Mouse (Mus musculus) kidney, postnatal 25 days (tissue): ENCODE measurements around the gene Lims1.

ENCODE experiments used
- DNase-seq, 2 experiments: peaks; one replicate each; pipeline ENCODE4 v3.0.0; 2021; ENCODE audit warnings: mixed read lengths in 2 of 2

The Lims1 gene

DNA sequence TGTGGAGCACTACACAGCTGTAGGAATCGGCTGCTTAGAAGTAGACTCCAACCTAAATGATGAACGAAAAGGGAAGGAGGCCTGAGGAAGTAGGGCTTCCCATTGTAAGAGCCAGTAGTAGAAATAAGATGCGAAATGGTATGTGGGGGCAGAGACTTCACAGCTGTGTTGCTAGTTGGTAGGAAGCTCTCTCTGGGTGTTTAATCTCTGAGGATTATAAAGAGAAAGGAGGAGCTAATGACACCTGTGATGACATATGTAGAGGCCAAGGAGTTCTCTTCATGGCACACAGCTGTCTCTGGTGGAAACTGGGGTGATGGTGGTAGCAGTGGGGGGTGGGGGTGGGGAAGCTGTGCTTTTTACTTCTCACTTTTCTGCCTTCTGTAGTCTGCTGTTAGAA is 27.3 kb downstream of the Lims1 start:
- no peak for DNase-seq

DNA sequence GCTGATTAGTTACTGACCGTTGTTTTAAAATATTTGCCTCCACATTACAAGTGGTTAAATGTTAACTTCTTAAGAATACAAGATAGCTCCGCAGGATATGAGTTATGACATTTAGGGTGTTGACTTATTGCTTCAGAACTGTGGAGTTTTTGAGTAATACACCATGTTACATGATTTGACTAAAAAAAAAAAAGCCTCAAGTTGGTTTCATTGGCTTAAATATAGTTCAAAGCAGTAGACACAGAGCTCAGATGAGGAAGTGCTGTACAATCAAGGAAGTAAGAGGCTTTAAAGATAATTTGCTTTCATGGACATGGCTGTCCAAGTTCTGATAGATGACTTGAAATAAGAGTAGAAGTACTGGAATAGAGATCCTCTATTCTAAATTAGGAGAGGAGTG is 28.4 kb downstream of the Lims1 start:
- DNase-seq: no peak

- no peak for DNase-seq
Measured at GRCm38 (mm10) chr10:58352364-58352763, 29.1 kb downstream of the Lims1 start.

DNA sequence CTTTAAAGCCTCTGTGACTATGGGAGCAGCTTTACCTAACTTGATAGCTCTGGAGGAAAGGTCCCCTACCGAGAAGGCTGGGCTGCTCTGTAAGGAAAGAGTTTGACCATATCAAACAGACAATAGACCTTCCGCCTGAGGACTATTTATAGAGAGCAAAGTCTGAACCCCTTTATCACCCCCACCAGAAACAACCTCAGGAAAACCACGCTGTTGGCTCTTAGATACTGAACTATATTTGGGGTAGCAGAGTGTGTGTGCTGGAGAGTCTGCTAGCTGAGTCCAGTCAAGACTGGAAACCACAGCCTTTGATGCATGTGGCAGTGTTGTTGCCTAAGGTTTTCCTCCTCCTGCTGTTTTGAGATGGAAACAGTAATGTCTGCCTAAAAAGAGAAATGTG is 31.3 kb downstream of the Lims1 start:
- DNase-seq: no peak

GRCm38 (mm10) chr10:58356460-58356859 is 33.2 kb downstream of the Lims1 start:
- no peak for DNase-seq

DNA sequence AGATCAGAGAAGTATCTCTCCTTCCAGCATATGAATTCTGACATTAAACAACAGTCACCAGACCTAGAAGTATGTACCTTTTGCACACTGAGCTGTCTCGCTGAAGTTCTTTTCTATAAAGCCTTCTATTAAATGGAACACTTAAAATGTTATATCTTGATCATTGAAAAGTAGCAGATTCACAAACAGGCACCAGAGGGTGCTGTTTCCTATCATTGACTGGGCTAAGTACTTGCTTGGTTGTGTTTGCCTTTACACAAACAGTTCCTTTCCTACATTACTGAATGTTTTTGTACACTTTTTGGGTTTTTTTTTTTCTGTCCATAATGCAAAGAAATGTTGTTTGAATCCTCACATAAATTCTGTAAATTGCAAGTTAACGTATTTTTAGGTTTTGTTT is 35.9 kb downstream of the Lims1 start:
- peak in 1 of 2 experiments; percentile 60 for DNase-seq

DNA sequence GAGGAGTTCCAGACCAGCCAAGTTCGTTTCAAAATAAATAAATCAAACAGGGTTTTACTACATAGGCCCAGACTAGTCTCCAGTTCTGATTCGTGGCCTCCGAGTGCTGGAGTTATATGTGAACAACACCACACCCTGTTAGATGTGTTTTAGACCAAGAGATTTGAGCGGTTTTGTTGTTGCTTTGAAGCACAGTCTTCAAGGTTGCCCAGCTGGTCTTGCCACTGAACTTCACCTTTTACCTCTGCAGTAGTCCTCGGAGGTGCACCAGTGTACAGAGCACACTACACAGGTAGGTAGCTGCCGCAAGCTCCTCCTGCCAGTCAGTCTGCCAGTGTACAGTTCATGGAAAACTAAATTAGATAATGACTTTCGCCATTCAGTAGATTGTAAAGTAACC is 36.7 kb downstream of the Lims1 start:
- DNase-seq: no peak

GRCm38 (mm10) chr10:58362745-58363144 is 39.5 kb downstream of the Lims1 start:
- peak in 1 of 2 experiments; percentile 28 for DNase-seq

DNA sequence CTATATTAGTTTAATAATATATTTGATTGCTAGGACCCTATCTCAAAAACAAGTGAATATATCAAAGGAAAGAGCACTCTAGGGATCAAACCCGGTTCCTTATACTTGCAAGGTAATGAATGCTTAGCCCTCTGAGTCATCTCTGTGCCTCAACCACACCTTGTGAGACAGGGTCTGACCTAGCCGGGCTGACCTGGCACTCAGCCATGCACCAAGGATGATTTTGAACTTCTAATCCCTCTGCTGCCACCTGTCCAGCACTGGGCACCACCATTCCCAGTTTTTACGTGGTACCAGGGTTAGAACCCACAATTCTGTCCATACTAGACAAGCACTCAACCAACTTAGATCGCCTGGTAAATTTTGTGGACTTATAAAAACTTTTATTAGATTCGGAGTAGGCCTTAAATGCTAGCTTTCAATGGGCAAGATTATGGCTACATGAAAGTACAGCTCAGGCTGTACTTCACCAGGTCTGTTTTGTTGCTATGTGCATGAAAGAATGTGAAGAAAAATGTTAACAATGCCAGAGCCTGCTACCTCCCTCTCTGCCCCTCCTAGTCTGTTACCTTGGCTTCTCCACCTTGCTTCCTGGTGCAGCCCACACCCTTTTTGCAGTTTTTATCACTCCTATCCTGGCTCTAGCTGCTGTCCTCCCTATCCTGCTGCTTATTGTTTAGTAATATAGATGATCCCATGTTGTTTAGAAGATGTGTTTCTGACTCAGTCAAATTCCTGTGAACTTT is 41.7 kb downstream of the Lims1 start:
- DNase-seq: no peak

DNA sequence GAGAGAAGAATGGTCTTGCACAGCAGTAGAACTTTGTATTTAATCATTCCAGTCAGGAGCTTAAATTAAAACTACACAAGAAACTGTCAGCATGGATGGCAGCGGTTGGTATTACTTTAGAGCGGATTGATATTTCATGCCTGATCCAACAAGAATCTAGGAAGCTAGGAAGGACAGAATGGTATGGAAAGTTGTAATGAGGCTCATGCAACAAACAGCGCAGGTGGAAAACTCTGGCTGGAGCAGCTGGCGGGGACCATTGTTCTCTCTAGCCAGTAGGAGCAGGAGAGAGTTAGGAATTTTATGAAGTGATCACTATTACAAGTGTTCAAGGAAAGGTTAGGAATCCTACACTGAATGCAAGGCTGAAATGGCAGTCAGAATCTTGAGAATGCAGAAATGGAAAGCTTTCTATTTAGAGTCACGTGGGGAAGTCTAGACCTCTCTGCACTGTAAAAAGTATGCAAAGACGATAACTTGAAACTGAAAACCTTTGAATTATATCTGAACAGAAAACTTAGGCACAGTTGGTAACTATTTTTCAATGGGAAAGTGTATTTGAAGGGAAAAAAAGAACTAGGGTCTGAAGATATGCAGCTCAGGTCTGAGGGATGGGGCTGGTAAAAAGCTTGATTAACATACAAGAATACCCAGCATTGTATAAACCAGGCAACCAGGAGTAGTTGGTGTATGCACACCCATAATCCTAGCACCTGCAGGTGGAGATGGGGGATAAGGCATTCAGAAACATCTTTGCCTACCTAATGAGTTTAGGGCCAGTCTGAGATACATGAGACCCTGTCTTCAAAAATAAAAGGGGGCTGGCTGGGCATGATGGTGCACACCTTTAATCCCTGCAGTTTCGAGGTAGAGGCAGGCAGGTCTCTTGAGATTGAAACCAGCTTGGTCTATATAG is 45.8 kb downstream of the Lims1 start:
- no peak for DNase-seq

DNA sequence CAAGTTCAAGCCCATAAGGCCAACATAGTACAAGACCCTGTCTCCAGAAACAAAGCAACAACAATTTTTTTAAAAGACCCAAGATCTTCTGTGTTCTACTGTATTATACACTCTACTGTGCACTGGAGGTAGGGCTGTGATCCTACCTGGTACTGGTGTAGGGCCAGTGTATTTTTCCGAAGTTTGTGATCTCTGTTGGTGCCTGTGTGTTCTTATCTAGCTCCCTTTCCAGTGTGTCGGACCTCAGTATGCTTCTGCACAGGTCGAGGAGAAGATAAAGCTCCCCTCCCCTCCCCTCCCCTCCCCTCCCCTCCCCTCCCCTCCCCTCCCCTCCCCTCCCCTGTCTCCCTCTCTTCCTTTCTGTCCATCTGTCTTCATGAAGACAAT is 46.4 kb downstream of the Lims1 start:
- DNase-seq: no peak

GRCm38 (mm10) chr10:58370143-58370542 is 46.9 kb downstream of the Lims1 start:
- DNase-seq: no peak

DNA sequence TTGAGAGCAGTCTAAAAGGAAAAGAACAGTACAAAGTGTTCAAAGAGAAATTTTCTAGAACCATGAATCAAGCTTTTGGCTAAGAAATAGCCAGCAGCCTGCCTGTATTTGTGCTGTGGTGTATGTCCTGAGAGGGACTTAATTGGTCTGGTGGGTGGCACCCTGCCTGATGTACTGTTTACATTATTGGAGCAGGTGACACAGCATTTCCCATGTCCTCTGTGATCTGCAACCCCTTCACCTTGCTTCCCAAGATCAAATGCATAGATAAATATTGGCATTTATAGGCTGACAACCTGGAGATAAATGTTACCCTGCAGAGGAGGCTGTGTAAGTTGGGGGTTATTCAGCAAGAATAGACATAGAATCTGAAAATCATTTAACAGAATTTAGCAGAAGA is 47.3 kb downstream of the Lims1 start:
- DNase-seq: no peak

DNA sequence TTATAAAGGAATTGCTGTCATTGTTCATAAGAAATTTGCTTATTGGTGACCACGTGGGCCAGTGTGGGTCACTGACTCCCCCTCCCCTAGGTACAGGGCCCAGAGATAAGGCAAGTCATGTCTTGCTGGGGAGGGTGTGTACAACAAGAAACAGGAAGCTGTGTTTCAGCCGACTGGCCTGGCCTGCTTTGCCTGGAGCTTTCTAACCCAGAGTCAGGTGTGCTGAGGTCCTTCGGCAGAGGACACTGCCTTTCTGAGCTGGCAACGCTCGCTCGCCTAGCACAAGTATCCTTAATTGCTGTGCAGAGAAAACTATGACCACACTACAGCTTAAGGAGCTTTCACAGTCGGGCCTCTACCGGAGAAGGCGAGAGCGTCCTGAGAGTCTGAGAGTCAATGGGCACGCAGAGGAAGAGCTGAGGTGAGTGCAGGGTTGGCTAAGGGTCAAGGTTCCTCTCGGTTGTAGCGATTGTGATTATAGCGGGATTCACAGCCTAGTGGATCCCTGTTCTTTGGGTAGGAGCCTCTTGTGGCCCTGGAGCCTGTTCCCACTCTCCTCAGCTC is 48.1 kb downstream of the Lims1 start:
- DNase-seq: peak; percentile 26 to 54

- no peak for DNase-seq
Measured at GRCm38 (mm10) chr10:58372430-58373030, 49.3 kb downstream of the Lims1 start.

DNA sequence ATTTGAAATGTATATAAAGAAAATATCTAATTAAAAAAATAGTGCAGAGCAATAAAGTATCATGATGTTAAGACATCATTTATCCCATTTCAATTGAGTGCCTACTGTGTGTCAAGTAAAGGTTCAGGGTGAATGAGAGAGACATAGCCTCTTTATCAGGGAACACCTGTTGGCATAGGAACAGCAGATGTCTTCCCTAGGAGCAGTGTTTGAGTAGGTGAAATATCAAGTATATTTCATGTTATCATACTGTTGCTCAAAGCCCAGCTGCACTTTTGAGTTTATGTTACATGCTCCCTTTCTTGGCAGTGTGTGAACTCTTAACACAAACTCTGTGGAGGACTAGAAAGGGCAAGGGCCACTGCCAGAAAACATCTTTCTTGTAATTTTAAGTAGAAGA is 50.6 kb downstream of the Lims1 start:
- DNase-seq: no peak

DNA sequence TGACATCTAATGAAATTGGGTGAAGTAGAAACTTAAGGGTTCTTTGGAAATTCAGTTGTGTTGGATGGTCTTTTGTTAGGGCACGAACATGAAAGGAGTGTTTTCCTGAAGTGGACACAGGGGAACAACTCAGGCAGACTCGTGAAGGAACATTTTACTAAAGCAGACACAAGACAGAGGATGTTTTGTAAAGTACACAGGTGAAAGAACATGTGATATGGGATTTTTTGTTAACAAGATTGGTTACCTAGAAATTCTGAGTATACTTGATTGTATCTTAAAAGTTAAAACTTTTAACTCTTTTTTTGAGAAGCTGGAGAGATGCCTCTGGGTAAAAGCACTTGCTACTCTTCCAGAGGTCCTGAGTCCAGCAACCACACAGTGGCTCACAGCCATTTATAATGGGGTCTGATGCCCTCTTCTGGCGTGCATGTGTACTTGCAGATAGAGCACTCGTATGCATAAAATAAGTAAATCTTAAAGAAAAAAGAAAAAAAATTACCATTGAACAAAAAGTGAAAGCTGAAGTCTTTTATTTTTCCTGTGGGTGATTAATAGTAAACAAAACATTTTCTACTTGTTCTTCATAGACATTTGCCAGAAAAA is 54.4 kb downstream of the Lims1 start:
- DNase-seq: peak; percentile 50 to 51

- no peak for DNase-seq
Measured at GRCm38 (mm10) chr10:58378380-58378779, 55.1 kb downstream of the Lims1 start.

DNA sequence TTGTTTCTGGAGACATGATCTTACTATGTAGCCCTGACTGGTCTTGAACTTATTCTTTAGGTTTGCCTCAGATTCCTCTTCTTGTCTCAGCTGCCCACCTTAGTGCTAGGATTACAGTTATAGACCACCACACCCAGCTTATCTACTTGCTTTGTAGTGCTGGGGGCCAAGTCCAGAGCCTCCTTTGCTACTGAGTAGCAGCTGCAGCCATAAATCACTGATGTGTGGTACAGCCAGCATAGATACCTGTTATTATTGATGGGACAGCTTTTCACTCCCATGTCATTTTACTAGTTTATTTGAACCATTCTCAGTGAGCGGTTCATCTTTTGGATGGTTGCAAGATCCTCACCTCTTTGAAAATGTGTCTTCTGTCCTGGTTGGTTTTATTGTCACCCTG is 56.4 kb downstream of the Lims1 start:
- no peak for DNase-seq

DNA sequence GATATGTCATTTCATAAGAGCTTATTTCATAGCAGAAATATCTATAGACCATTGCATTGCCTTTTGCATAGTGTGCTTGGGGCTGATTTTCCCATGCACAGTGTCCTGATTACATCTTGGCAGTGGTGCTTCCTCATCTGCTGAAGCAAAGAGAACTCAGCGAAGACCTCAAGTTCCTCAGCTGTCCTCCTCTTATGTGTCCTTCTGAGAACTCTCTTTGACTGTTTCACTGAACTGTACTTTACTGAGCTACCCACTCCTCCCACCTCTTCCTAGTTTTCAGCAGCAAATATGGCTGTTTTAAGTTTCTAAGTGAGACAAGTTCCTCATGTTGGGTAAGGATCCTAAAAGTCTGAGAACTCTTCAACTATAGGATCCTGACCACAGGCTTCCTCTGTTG is 58.6 kb downstream of the Lims1 start:
- DNase-seq: no peak

DNA sequence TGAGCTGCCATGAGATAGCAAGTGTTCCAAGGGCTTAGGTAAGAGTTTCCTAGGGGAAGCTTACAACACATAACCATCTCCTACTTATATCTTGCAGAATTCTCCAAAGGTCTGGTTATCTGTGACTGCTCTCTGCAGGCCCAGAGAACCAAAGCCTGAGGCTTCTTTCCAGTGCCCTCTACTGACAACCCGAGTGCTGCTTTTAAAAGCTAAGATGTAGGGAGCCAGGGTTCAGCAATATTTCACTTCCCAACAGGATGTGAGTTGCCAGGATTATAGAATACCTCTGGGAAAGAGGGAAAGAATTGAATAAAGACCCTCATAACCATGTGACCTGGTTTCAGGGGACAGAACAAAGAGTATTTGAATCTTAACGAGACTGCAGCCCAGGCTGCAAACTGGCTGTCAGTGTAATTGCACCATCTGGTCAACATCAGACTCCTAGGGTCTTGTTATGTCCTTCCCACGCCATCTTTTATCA is 59.4 kb downstream of the Lims1 start:
- no peak for DNase-seq

DNA sequence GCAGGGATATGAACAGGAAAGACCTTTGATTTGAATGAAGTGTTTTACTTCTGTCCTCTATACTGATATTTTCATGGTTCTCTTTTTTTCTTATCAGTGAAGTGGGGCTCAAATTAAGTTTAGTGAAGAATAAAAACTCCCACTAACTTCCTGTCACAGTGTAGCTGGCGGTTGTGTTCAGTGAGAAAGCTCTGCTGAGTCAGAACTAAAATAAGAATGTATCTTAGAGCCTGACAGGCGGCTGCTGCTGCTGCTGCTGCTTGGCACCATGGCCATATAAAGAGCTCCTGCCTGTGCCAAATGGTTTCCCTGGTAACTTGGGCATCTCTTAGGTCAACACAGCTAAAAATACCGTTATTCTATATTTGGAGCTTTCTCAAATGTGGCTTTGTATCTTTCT is 60.0 kb downstream of the Lims1 start:
- DNase-seq: no peak

DNA sequence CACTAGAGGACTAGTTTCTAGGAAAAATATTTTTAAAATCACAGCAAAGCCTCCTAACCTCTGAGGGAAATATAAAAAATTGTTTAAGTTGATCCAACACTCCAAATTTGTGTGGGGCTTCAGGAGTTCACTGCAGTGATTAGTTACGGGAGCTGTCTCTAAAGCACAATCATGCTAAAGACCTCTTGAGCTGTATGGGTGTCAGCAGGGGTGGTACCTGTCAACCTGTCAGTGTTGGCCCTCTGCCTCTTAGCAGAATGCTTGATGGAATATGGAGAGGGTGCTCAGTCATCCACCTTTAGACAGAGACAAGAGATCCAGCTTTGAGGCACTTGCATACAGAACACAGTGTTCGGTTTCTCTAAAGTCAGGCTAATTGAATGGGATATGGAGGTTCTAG is 60.5 kb downstream of the Lims1 start:
- DNase-seq: no peak
